Mouse (Mus musculus): ENCODE data around the gene Fkbp7.

GRCm38 (mm10) chr2:76655444-76655843, 17.5 kb downstream of the Fkbp7 start:
- no peak for TF ChIP-seq CTCF (conservative IDR thresholded peaks at IDR 0.05; ENCODE audit: low read length)
- TF ChIP-seq NANOG (IDR thresholded peaks at IDR 0.05; ENCODE audit: borderline replicate concordance, low read length), result no peak
- no peak for TF ChIP-seq POU5F1 (IDR thresholded peaks at IDR 0.05; ENCODE audit: borderline replicate concordance, low read length)
